Mouse (Mus musculus): Measurements from ENCODE around the gene Ambra1. TPM values are rescaled to one million over a fixed set of nuclear protein-coding genes. Genes with fewer than 3 reads are reported as not detected.

The Ambra1 gene
- polyA plus RNA-seq, 1 experiment, result 15.8 TPM

DNA sequence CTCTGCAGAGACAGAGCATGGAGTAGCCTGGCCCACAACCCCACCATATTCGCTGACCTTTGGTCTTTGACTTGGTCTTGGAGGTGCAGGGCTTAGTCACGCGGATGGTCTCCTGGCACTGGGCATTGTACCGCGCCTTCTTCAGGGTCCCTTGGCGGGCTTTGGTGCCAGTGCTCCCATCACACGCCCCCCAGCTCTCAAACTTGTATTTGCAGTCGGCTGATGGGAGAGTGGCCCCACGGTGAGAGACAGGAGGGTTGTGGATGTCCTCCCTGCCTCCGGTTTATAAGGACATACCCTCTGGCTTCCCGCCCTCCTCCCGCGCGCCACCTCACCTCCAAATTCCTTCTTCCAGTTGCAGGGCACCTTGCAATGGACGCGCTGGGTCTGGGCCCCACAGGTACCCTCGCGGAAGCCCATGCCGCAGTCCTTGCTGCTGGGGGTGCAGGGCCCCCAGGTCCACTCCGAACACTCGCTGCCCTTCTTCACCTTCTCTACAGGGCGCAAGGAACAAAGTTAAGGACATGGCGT is 200.9 kb downstream of the Ambra1 start:
- DNase-seq (ENCODE audit: low read depth, low spot score), result no peak
- 56% methylated on average over 23 of the region's 23 CpGs for WGBS

DNA sequence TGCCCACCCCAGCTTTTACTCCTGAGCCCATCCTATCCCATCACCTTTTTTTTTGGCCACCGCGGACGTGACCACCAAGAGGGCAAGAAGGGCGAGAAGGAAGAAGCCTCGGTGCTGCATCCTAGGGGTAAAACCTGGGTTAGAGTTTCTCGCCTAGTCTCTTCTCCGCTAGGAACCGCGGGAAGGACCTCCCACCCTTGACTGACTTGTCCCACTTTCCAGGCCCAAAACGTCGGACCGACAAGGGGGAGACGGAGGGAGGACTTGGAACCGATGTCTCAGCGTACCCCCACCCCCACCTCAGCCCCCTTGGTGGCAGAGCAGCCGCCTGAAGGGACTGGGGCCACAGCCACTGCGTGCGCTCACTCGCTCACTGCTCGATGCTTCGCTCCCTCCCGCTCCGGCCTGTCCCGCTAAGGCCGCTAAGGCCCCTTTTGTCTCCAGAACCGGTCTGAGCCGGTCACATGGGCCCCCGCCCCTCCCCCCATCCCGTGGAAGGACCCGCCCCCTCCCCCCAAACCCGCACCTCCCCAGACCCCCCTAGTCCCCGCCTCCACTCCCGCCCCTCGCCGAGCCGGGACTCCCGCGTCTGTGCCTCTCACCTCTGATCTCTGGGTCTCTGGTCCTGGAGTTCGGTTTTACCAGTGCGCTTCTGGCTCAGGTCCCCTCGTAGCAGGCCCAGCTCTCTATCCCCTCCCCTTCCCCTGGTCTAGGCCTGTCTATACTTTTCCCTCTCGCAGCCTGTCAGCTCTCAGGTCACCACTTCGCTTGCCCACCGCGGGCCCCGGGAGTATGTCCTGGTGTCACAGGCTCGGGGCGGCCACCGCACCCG is 201.6 kb downstream of the Ambra1 start:
- WGBS, result 39% methylated on average over 50 of the region's 50 CpGs
- no peak for DNase-seq (ENCODE audit: low read depth, low spot score)

DNA sequence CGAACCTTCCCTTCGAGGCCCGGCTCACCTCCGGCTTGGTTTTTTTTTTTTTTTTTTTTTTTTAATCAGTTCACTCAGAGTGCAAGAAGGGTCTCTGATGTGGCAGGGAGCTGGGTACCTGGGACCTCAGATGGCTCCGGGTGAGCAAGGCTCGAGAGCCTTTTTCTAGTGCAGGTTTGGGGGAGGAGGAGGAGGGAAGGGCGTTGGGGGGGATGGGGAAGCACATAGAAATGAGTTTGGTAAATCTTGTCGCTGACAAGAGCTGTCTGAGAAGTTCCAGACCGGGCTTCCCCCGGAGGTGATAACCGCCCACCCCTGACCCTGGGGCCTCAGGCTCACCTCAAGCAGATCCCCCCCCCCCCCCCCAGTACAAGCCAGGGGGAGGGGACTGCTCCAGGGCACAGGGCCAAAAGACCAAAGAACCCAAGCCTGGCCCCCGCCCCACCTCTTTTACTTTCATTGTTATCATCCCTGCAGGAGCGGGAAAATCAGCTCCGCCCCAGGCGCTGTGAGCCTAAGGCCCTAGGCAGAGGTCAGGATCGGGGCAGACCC is 202.3 kb downstream of the Ambra1 start, which contains the start of gene Mdk:
Gene Mdk, minus strand, starts transcription at position 138 of the 552 bp plus-strand sequence.
- 23% methylated on average over 16 of the region's 16 CpGs for WGBS
- no peak for DNase-seq (ENCODE audit: low read depth, low spot score)

DNA sequence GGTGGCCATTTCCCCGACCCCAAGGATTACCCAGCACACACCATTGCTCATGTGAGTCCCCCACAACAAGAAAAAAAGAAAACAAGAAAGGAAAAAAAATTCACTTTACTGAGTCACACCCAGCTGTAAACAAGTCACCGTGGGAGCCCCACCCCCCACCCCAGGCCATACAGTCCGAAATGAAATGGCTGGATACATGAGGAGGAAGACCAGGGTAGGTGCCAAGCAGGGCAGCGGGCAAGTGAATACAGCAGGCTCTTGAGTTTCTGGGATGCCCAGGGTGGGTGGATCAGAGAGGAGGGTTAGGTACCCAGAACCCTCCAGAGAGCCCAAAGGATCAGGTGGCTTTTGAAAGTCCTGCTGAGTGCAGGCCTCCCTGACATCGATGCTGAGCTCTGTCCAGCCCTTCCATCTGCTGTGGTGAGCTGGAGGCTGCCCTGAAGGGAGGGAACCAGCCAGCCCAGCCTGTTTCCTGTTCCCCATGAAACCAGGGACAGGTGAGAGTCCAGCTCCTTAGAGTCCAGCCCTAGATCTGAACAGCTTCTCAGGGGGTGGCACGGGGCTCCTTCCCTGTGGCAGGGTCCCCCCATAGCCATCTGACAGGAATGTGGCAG is 202.9 kb downstream of the Ambra1 start:
- 23% methylated on average over 6 of the region's 6 CpGs for WGBS

DNA sequence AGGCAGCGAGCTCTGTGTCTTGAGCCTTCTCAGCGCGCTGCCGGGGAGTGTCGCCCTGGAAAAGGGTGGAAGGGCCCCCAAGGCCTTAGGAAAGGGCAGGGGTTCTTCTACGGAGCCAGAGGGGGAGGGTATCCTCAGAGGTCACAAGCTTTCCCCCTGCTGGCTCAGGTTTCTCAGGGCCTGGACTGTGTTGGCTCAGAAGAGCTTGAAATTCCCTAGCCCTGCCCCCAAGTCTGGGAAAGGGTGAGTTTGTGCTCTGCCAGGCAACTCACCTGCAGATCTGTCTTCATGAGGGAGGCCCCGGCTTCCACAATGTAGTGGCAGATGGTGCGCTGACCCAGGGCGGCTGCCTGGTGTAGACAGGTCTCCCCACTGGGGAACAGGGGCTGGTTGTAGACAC is 203.5 kb downstream of the Ambra1 start:
- DNase-seq (ENCODE audit: low read depth, low spot score), result no peak
- WGBS, result 81% methylated on average over 9 of the region's 9 CpGs

More for the DNA sequence above, 202.9 kb downstream of the Ambra1 start:
- no peak for DNase-seq (ENCODE audit: low read depth, low spot score)

DNA sequence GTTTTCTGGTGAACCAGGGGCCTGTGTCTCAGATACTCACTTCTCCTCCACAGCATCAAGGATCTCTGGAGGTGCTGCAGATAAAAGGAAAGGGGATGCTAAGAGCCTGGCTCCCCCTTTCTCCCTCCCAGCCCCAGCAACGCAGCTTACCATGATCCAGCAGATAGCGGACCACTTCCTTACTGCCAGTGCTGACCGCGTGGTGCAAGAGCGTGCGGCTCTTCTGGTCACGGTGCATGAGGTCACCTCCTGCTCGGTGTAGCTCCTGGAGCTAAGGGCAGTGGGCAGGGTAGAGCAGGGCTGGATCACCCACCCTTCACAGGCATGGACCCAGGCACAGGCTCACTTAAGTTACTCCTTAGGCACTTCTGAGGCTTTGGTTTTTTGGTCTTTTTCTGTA is 204.1 kb downstream of the Ambra1 start:
- WGBS, result 68% methylated on average over 8 of the region's 8 CpGs
- DNase-seq (ENCODE audit: low read depth, low spot score), result no peak

DNA sequence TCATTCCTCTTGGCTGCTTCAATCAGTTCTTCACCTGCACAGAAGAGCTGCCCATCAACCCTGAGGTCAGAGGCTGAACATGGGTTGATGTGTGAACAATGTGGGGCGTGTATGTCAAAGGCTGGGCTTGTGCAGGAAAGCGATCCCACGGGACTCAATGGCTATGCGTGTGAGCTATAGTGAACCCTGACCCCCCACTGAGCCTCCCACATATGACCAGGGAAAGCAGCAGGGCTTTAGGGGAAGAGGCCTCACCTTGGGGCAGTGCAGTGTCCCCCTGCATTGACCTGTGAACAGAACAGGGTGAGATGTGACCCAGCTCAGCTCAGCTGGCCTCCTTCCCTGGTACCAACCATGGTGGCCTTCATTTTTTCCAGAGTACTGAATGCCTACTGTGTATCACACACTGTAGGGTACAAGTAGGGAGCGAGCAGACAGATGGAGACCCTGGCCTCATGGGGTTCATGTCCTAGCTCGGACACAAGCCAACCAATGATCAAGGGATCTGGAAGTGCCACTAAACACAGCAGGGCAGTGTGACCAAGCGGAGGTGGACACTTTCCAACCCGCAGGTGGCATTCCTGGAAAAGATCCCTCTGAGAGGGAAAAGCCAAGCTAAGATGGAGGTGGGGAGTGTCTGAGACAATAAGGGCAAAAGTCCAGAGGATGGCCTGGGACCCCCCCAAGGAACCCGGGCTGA is 205.0 kb downstream of the Ambra1 start:
- WGBS, result 76% methylated on average over 9 of the region's 9 CpGs
- DNase-seq (ENCODE audit: low read depth, low spot score), result no peak

DNA sequence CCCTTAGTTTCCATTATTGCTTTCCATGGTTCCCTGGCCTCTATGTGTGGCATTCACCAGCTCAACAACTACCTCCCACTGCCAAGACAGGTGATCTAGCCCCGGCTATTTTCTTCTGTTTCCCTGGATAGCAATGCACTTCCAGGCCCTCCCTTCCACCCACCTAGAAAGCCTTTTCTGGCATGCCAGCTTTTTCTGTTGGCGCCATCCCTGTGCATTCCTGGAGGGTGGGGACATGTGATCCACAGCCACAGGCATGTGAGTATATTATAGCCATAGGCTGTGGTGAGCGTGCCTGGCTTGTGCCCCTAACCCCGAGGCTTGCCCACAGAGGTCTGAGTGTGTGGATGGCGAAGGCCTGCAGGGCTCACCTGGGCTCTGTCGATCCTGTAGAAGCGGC is 206.2 kb downstream of the Ambra1 start:
- WGBS, result 90% methylated on average over 7 of the region's 7 CpGs
- DNase-seq (ENCODE audit: low read depth, low spot score), result no peak

DNA sequence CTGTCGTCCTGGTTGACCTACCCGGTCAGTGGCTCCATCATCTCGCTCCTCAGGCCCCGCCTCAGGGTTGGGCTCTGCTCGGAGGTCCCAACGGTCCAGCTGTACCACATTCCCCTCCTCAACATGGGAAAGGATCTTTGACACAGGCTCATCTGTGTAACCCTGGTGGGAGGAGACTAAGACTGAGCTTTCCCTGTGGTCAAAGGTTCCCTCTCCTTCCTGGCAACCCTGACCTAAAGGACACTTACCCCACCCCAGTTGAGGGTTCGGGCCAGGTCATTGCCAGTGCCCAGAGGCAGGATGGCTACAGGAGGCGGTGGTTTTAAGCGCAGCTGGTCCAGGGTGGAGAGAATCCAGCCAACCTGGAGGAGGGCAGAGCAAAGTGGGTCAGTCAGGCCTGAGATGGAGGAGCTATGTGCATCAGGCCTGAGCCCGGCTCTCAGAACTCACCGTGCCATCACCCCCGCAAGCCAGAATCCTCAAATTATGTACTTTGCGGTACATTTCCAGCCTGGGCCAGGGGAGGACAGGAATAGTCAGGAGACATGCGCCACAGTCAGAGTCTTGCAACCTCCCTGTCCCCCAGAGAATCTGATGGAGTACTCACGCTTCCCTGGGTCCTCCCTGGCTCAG is 209.5 kb downstream of the Ambra1 start:
- DNase-seq (ENCODE audit: low read depth, low spot score), result no peak
- 75% methylated on average over 15 of the region's 15 CpGs for WGBS

DNA sequence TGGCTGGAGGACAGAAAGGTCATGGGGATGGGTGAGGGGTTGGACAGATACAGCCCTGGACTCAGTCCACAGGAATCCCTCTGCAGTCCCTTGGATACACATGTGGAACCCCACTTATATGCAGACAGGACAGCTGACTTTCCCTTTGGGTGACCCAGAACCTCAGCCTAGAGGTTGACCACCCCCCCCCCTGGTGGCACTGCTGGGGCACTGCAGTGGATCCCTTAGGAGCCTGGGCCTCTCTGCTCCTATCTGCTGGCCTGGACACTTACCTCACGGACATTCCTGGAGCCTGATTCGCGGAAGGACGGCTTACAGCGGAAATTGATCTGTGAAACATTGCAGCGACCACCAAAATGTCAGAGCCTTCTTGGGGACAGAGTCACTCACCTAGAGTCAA is 212.4 kb downstream of the Ambra1 start:
- 76% methylated on average over 6 of the region's 6 CpGs for WGBS
- DNase-seq (ENCODE audit: low read depth, low spot score), result no peak

DNA sequence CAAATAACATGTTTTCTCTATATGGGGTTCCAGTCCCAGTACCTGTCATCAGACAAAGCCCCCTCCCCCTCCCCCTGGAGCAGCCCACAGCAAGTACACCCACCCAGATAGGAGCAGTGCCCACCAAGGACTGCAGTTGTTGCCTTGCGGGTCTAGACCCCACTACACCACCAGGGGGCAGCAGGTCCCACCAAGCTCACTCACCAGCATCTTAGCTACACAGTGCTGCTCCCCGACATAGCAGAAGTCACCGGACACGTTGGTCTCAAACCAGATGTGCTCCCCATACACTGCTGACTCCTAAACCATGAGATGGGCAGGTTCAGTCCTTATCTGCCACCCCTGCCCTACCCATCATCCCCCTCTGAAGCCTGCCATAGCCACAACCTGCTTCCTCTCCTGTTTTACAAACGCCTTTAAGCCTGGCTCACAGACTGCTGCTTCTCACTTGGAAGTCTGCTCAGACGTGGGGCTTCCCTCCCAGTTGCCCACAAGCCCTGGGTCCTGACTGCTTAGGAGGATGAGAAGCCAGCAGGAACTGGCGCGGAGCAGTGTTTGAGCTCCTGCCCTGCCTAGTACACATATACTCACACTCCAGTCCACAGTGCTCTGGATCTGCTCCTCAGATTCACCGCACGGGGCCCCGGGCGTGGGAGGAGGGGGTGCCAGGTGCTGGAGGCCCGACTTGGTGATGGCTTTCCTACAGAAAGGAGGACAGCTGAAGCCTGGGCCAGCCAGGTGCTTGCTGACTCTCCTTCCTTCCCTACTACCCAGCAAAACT is 214.4 kb downstream of the Ambra1 start:
- WGBS, result 48% methylated on average over 13 of the region's 13 CpGs
- no peak for DNase-seq (ENCODE audit: low read depth, low spot score)

DNA sequence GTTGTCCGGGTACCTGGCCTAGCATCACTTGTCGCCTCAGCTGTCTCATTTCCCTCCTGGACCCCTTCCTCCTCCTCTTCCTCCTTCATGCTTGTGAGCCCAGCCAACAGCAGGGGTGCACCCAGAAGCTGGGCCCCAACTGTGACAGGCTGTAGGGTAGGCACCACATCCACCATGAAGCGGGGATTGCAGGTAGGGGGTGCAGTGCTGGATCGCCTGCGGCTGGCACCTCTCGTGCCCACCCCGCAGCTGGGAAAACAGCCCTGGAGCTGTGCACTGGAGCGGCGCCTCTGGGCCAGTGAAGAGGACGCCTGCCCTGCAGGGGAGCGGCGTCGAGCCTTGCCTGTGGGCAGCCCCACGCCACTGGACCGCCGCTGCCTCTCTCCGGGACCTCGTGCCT is 215.5 kb downstream of the Ambra1 start, which contains the start of gene Gm9821:
Gene Gm9821, plus strand, starts transcription at position 221 of the 400 bp plus-strand sequence.
- no peak for DNase-seq (ENCODE audit: low read depth, low spot score)
- 94% methylated on average over 18 of the region's 18 CpGs for WGBS

DNA sequence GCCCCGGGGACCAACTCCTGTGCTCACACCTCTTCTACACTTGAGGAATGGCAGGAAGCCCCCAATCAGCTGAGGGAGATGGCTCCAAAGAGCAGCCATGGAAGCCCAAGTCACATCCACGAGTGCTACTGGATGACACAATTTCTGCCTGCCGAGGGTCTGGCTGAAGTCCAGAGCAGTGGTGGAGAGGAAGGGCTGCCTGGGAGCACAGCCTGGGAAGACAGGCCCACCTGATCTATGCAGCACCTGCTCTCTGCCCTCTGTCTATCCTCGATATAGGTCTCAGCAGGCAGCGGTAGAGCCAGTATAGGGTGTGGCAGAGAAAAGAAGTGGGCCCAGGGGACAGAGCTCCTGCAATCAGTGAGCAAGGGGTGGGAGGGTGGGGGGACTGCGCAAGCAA is 216.9 kb downstream of the Ambra1 start:
- DNase-seq (ENCODE audit: low read depth, low spot score), result no peak
- 19% methylated on average over 6 of the region's 6 CpGs for WGBS

DNA sequence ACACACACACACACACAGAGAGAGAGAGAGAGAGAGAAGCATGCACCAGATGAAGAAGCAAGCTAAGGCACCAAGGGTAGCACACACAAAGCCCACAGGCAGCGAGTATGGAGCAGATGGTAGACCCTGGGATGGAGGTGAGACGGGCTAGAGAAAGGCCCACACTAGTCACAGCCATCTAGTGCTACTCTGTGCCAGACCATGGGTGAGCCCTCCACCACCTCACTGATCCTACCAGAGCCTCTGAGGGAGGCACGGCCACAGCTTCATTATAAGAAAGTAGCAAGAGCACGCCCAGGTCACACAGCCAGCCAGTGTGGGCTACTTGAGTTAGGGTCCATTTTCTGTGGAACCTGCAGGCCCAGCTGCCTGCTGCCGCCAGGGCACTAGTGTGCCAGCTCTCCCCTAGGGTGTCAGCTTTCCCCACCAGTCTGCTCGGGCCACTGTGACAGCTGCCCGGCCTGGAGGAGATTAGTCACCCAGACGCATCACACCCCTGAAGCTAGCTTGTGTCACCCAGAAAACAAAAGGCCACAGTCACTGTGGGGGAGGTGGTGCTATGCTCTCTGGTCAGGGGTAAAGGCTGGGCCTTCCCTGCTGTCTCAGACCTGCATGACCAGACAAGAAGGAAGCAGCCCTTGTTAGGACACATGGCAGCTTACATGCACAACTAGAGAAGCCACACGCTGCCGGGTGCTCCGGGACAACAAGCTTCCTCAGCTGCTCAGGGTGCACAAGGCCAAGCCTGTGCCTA is 217.6 kb downstream of the Ambra1 start:
- DNase-seq (ENCODE audit: low read depth, low spot score), result no peak
- WGBS, result 31% methylated on average over 11 of the region's 11 CpGs

DNA sequence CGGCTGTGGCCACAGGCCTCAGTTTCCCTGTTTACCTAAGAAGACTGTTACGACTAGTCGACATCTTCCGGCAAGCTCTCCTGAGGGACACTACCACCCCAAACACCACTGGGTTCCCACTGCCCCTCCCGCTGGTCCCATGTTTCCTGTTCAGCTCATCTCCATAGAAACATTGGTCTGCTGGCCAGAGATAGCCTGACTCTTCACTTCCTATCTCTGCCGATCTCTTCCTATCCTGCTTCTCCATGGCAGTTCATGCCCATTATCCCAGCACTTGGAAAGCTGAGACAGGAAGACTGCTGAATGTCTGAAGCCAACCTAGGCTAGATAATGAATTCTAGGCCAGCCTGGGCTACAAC is 218.2 kb downstream of the Ambra1 start:
- 28% methylated on average over 6 of the region's 6 CpGs for WGBS
- no peak for DNase-seq (ENCODE audit: low read depth, low spot score)

DNA sequence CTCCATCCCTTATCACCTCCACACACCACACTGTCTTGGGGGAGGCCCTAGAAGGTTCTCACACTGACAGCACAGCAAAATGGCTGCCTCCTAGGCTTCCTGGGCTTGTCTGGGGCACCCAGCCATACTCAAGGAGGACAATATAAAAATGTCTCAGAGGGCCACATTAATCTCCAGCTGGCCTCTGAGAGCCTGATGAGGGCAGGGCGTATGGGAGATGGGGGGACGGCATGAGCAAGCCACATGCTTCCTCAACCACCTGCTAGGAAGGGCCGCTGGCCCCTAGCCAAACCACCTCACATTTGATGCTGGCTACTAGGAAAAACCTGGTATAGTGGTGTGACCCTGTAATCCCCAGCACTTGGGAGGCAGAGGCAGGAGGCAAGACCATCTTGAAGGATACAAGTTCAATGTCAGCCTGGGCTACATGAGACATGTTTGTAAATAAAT is 218.9 kb downstream of the Ambra1 start:
- DNase-seq (ENCODE audit: low read depth, low spot score), result no peak
- WGBS, result 19% methylated on average over 3 of the region's 3 CpGs

DNA sequence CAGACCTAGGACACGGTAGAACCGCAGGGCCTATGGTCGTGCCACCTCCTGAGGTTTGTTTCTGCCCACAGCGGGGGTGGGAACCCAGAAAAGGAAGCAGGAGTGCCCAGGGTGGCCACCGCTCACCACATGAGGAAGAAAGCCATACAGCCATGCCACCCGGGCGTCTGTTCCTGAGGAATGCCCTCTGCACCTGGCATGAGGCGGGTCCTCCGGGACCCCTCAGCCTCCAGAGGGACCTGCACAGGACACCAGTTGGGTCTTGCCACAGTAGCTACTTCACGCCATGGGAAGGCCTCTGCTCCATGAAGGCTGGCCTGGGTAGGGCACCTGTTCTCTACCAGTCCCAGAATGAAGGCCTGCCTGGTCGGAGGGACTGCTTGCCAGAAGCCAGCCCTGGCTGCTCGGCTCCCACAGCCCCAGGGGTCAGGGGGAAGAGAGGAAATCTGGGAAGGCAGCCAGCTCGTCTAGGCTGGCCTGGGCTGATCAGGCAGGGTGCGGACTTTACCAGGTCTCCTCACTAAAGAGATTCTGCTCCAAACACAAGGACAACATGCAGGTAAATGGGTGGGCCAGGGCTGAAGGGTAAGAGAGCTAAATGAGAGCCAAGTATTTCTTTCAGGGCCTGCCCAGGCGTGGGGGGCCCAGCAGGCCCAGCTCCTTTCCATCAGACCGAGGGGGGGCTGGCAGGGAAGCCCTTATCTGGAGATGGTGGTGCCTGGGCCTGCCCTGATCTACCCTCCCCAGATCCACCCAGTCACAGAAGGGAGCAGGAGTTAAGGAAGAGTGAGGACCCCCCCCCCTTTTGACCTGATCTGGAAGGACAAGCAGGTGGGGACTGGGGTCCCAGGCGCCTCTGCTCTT is 219.7 kb downstream of the Ambra1 start:
- no peak for DNase-seq (ENCODE audit: low read depth, low spot score)

More for the DNA sequence above, 219.7 kb downstream of the Ambra1 start:
- 23% methylated on average over 17 of the region's 17 CpGs for WGBS
